Mouse (Mus musculus): ENCODE measurements around the gene Pla2g2c. TPM values are rescaled to one million over a fixed set of nuclear protein-coding genes. Genes with fewer than 3 reads are reported as not detected.

The Pla2g2c gene
- polyA plus RNA-seq (2012; rRNA removed), result 0.39 and 0.51 TPM in 2 replicates

GRCm38 (mm10) chr4:138724354-138725126 is at the start of gene Pla2g2c:
Gene Pla2g2c, plus strand, starts transcription at chr4:138724792.

DNA sequence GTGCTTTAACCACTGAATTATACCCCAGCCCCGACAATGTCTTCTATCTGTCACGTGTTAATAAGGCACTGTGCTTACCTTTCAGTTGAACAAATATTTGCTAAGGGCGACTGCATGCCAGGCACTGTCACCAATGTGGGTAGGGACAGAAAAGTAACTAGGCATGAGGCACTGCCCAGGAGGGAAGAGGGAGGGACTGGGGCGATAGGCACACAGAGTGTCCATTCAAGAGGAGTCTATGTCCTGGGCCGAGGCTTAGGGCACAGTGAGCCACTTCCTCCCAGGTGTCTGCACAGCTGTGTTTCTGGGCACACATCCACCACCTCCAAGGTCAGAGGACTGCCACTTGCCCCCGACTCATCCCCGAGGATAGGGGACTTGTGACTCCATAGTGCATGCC is 12.4 kb downstream of the Pla2g2c start, which contains the start of gene Ubxn10:
Ubxn10 (minus strand) TSS at position 137 of the 400 bp plus-strand sequence.

GRCm38 (mm10) chr4:138757416-138757815 is 32.8 kb downstream of the Pla2g2c start, which contains the start of gene Pla2g2f:
Gene Pla2g2f, minus strand, starts transcription at chr4:138757626.

DNA sequence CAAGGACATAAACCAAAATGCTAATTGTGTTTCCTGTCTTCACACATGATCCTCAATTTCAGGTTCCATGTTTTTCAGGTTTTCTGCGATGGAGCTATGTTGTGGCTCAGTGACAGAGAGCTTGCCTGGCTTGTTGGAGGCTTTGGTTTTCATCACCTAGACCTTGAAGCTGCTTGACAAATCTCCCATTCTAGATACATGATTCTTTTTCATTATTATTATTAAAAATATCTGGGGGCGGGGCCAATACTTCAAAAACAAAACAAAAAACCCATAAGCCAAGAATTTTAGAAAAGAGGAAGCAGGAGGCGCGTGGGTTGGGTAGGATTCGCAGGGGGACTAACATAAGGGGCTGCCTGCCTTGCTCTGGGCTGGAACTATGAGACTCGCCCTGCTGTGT is 50.8 kb downstream of the Pla2g2c start, which contains the start of gene Pla2g2d:
Pla2g2d (plus strand) TSS at position 301 of the 400 bp plus-strand sequence.

Other genes with a start within 250 kb of the Pla2g2c start
- gene Vwa5b1, start 88.9 kb upstream of the Pla2g2c start, polyA plus RNA-seq (2012; rRNA removed), result 0.80 and 1.6 TPM in 2 replicates
- gene Ubxn10, start 12.4 kb downstream of the Pla2g2c start, polyA plus RNA-seq (2012; rRNA removed), result 34.1 and 38.5 TPM in 2 replicates
- 0.71 and 0.74 TPM in 2 replicates for gene Pla2g2f, start 32.8 kb downstream of the Pla2g2c start, polyA plus RNA-seq (2012; rRNA removed)
- gene Pla2g2d, start 50.9 kb downstream of the Pla2g2c start, polyA plus RNA-seq (2012; rRNA removed), result 1.7 and 3.4 TPM in 2 replicates
- gene Pla2g5, start 138.7 kb downstream of the Pla2g2c start, polyA plus RNA-seq (2012; rRNA removed), result 73.1 and 95.7 TPM in 2 replicates
- 0.38 and 0.68 TPM in 2 replicates for gene Gm13030, start 149.2 kb downstream of the Pla2g2c start, polyA plus RNA-seq (2012; rRNA removed)
- gene Pla2g2e, start 153.2 kb downstream of the Pla2g2c start, polyA plus RNA-seq (2012; rRNA removed), result 2.1 and 4.8 TPM in 2 replicates
- 8.2 and 9.4 TPM in 2 replicates for gene Otud3, start 189.2 kb downstream of the Pla2g2c start, polyA plus RNA-seq (2012; rRNA removed)
- 5.7 and 9.0 TPM in 2 replicates for gene Rnf186, start 242.3 kb downstream of the Pla2g2c start, polyA plus RNA-seq (2012; rRNA removed)
- 12.2 and 13.1 TPM in 2 replicates for gene Tmco4, start 248.1 kb downstream of the Pla2g2c start, polyA plus RNA-seq (2012; rRNA removed)